Mouse (Mus musculus): ENCODE measurements around the gene Sema4c. TPM values are rescaled to one million over a fixed set of nuclear protein-coding genes. Genes with fewer than 3 reads are reported as not detected.
A peak's percentile ranks its signal among the peaks of the same experiment; 100 is the strongest.

Gene Sema4c
- total and polyA plus RNA-seq, 3 experiments, result 13.0 to 25.3 (median 22.5) TPM

DNA sequence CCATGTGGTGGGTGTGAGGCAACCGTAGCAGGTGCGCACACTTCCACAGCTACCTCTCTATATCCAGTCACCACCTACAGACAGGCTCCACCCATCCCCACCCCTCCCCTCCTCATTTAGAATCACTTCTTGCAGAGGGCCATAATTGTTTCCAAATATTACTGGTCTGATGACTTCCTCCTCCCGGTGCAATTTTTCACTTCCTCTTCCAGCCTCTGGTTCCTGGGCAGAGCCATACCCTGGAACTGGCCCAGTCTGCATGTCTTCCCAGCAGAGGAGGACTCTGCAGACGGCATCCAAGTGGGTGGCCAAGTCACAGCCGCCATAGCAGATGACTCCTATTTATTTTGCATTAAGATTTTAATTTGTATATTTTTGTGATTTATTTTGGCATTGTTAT, 49.9 kb downstream of the Sema4c start:
- no peak for DNase-seq

DNA sequence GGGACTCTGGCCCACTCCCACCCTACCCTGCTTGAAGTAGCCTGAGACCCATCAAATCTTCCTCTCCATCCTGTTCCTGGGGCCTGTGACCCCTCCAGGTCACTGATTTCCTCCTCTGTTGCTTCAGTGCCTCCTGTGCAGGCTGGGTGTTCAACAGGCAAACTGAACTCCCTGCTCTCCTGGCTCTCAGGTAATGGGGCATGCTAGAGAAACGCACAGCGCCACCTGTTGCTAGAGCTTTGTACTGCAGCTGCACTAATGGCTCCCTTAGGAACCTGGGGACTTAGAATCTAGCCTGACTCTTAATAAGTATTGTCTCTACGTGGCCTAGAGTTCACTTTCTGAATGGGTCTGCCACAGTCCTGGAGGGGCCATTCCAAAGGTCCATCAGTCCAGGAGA, 56.9 kb downstream of the Sema4c start:
- DNase-seq, result peak; percentile 68

Small RNA genes lying within 50 kb of the gene (microRNA-seq; reads per million reads assigned to microRNA genes)
- gene Gm47280, result 0 reads per million in 2 experiments

Other genes with a start within 250 kb of the Sema4c start
- gene Kansl3, start 189.2 kb downstream of the Sema4c start, total RNA-seq (2021), result 100 to 1,000 TPM; 101 to 109 TPM
- 60.7 and 68.8 TPM in 2 replicates for gene Kansl3, start 189.2 kb downstream of the Sema4c start, polyA plus RNA-seq (2012; rRNA removed)
- under 1 TPM in 1 of 2 experiments, not detected in 1; 0.17 TPM for gene Fer1l5, start 186.1 kb downstream of the Sema4c start, total RNA-seq (2021)
- 0.02 TPM in 2 replicates for gene Fer1l5, start 186.1 kb downstream of the Sema4c start, polyA plus RNA-seq (2012; rRNA removed)
- gene Lman2l, start 113.1 kb downstream of the Sema4c start, total RNA-seq (2021), result 10 to 100 TPM; 50.5 to 54.5 TPM
- gene Lman2l, start 113.1 kb downstream of the Sema4c start, polyA plus RNA-seq (2012; rRNA removed), result 13.7 and 15.0 TPM in 2 replicates
- gene Cnnm4, start 86.7 kb downstream of the Sema4c start, total RNA-seq (2021), result 1 to 10 TPM; 4.6 to 5.3 TPM
- gene Cnnm4, start 86.7 kb downstream of the Sema4c start, polyA plus RNA-seq (2012; rRNA removed), result 2.6 and 3.3 TPM in 2 replicates
- gene Cnnm3, start 46.5 kb downstream of the Sema4c start, total RNA-seq (2021), result 10 to 100 TPM; 25.9 to 32.0 TPM
- gene Cnnm3, start 46.5 kb downstream of the Sema4c start, polyA plus RNA-seq (2012; rRNA removed), result 53.9 and 70.6 TPM in 2 replicates
- gene Ankrd23, start 21.5 kb downstream of the Sema4c start, total RNA-seq (2021), result 10 to 100 TPM in 1 of 2 experiments, 1 to 10 TPM in 1; 6.9 to 11.2 TPM
- 16.5 and 19.9 TPM in 2 replicates for gene Ankrd23, start 21.5 kb downstream of the Sema4c start, polyA plus RNA-seq (2012; rRNA removed)
- not detected for gene Gm42417, start 18.9 kb downstream of the Sema4c start, total RNA-seq (2021)
- gene Gm42417, start 18.9 kb downstream of the Sema4c start, polyA plus RNA-seq (2012; rRNA removed), result not detected in 2 replicates
- gene Ankrd39, start 10.9 kb downstream of the Sema4c start, total RNA-seq (2021), result 10 to 100 TPM; 11.1 to 14.5 TPM
- gene Ankrd39, start 10.9 kb downstream of the Sema4c start, polyA plus RNA-seq (2012; rRNA removed), result 24.4 and 41.9 TPM in 2 replicates
- gene Fam178b, start 124.8 kb upstream of the Sema4c start, total RNA-seq (2021), result under 1 TPM; 0.14 to 0.79 TPM
- gene Fam178b, start 124.8 kb upstream of the Sema4c start, polyA plus RNA-seq (2012; rRNA removed), result 0.52 and 1.2 TPM in 2 replicates
- 1,000 to 10,000 TPM in 1 of 2 experiments, 100 to 1,000 TPM in 1; 981 to 1,022 TPM for gene Cox5b, start 133.1 kb upstream of the Sema4c start, total RNA-seq (2021)
- gene Cox5b, start 133.1 kb upstream of the Sema4c start, polyA plus RNA-seq (2012; rRNA removed), result 749 and 851 TPM in 2 replicates
- gene 4933424G06Rik, start 151.8 kb upstream of the Sema4c start, total RNA-seq (2021), result not detected
- not detected in 2 replicates for gene 4933424G06Rik, start 151.8 kb upstream of the Sema4c start, polyA plus RNA-seq (2012; rRNA removed)
- gene Actr1b, start 156.1 kb upstream of the Sema4c start, total RNA-seq (2021), result 100 to 1,000 TPM; 132 to 140 TPM
- gene Actr1b, start 156.1 kb upstream of the Sema4c start, polyA plus RNA-seq (2012; rRNA removed), result 144 and 156 TPM in 2 replicates
- gene Zap70, start 203.4 kb upstream of the Sema4c start, total RNA-seq (2021), result under 1 TPM; 0.29 to 0.90 TPM
- gene Zap70, start 203.4 kb upstream of the Sema4c start, polyA plus RNA-seq (2012; rRNA removed), result 2.1 and 3.3 TPM in 2 replicates